Mouse (Mus musculus): ENCODE results near the gene Hlcs. TPM values are rescaled to one million over a fixed set of nuclear protein-coding genes. Genes with fewer than 3 reads are reported as not detected.

Gene Hlcs
- polyA plus RNA-seq, 1 experiment from 2014 or later = 2.8 TPM

- whole genome bisulfite sequencing = 84% methylated on average over 16 of the region's 16 CpGs
- Histone ChIP-seq H3K9ac (ENCODE audit: low read depth, low read length) (no peak overlapping the region), H3K9me3 (ENCODE audit: control insufficient read depth) (no peaks in the 10 kb centered on the region), H3K4me3 (ENCODE audit: low read depth, low read length) (no peak overlapping the region), H3K27ac (ENCODE audit: low read depth, low read length) (no peak overlapping the region), H3K4me1 (replicated peaks; ENCODE audit: control insufficient read depth, insufficient read depth, low read length) (no peaks in the 10 kb centered on the region), H3K36me3 (ENCODE audit: control insufficient read depth, insufficient read depth) (no peaks in the 10 kb centered on the region), H3K4me2 (replicated peaks; ENCODE audit: low read depth) (no peak overlapping the region), H3K27me3 (replicated peaks; ENCODE audit: control insufficient read depth, insufficient read depth, low read length) (no peaks in the 10 kb centered on the region)
- TF ChIP-seq CTCF (IDR thresholded peaks at IDR 0.05; ENCODE audit: low read depth) = no peak
- ATAC-seq = no peak
Observed at GRCm38 (mm10) chr16:94168655-94169545, 144.5 kb downstream of the Hlcs start.

GRCm38 (mm10) chr16:94164978-94165377 lies 148.4 kb downstream of the Hlcs start:
- Histone ChIP-seq H3K9me3 (ENCODE audit: control insufficient read depth) (no peaks in the 10 kb centered on the region), H3K27ac (ENCODE audit: low read depth, low read length) (no peak overlapping the region), H3K27me3 (replicated peaks; ENCODE audit: control insufficient read depth, insufficient read depth, low read length) (no peaks in the 10 kb centered on the region), H3K4me1 (replicated peaks; ENCODE audit: control insufficient read depth, insufficient read depth, low read length) (no peaks in the 10 kb centered on the region), H3K4me2 (replicated peaks; ENCODE audit: low read depth) (no peak overlapping the region), H3K4me3 (ENCODE audit: low read depth, low read length) (no peak overlapping the region), H3K9ac (ENCODE audit: low read depth, low read length) (no peak overlapping the region), H3K36me3 (ENCODE audit: control insufficient read depth, insufficient read depth) (no peaks in the 10 kb centered on the region)
- no peak for TF ChIP-seq CTCF (IDR thresholded peaks at IDR 0.05; ENCODE audit: low read depth)
- WGBS = 41% methylated on average over 5 of the region's 5 CpGs
- no peak for ATAC-seq

- Histone ChIP-seq H3K9me3 (ENCODE audit: control insufficient read depth) (no peaks in the 10 kb centered on the region), H3K27ac (ENCODE audit: low read depth, low read length) (no peak overlapping the region), H3K9ac (ENCODE audit: low read depth, low read length) (no peak overlapping the region), H3K4me2 (replicated peaks; ENCODE audit: low read depth) (no peak overlapping the region), H3K4me3 (ENCODE audit: low read depth, low read length) (no peak overlapping the region), H3K36me3 (ENCODE audit: control insufficient read depth, insufficient read depth) (no peaks in the 10 kb centered on the region), H3K27me3 (replicated peaks; ENCODE audit: control insufficient read depth, insufficient read depth, low read length) (no peaks in the 10 kb centered on the region), H3K4me1 (replicated peaks; ENCODE audit: control insufficient read depth, insufficient read depth, low read length) (no peaks in the 10 kb centered on the region)
- no peak for TF ChIP-seq CTCF (IDR thresholded peaks at IDR 0.05; ENCODE audit: low read depth)
- WGBS = 36% methylated on average over 7 of the region's 7 CpGs
- ATAC-seq = no peak
Observed at GRCm38 (mm10) chr16:94164236-94164635, 149.1 kb downstream of the Hlcs start.

GRCm38 (mm10) chr16:94163051-94163450 lies 150.3 kb downstream of the Hlcs start:
- Histone ChIP-seq H3K4me2 (replicated peaks; ENCODE audit: low read depth) (no peak overlapping the region), H3K27me3 (replicated peaks; ENCODE audit: control insufficient read depth, insufficient read depth, low read length) (no peaks in the 10 kb centered on the region), H3K36me3 (ENCODE audit: control insufficient read depth, insufficient read depth) (no peaks in the 10 kb centered on the region), H3K9ac (ENCODE audit: low read depth, low read length) (no peak overlapping the region), H3K9me3 (ENCODE audit: control insufficient read depth) (no peaks in the 10 kb centered on the region), H3K4me3 (ENCODE audit: low read depth, low read length) (no peak overlapping the region), H3K4me1 (replicated peaks; ENCODE audit: control insufficient read depth, insufficient read depth, low read length) (no peaks in the 10 kb centered on the region), H3K27ac (ENCODE audit: low read depth, low read length) (no peak overlapping the region)
- WGBS = 85% methylated on average over 11 of the region's 11 CpGs
- TF ChIP-seq CTCF (IDR thresholded peaks at IDR 0.05; ENCODE audit: low read depth) = no peak
- no peak for ATAC-seq

GRCm38 (mm10) chr16:94162000-94162399 lies 151.4 kb downstream of the Hlcs start:
- H3K4me1 ChIP-seq (replicated peaks; ENCODE audit: control insufficient read depth, insufficient read depth, low read length) = no peaks in the 10 kb centered on the region
- no peak for ATAC-seq

GRCm38 (mm10) chr16:94157819-94158218 lies 155.6 kb downstream of the Hlcs start:
- no peak overlapping the region for H3K9ac ChIP-seq (ENCODE audit: low read depth, low read length)
- no peak overlapping the region for H3K4me2 ChIP-seq (replicated peaks; ENCODE audit: low read depth)
- no peak overlapping the region for H3K27ac ChIP-seq (ENCODE audit: low read depth, low read length)
- ATAC-seq = no peak
- H3K36me3 ChIP-seq (ENCODE audit: control insufficient read depth, insufficient read depth) = no peaks in the 10 kb centered on the region
- no peaks in the 10 kb centered on the region for H3K27me3 ChIP-seq (replicated peaks; ENCODE audit: control insufficient read depth, insufficient read depth, low read length)
- no peak for TF ChIP-seq CTCF (IDR thresholded peaks at IDR 0.05; ENCODE audit: low read depth)
- H3K4me3 ChIP-seq (ENCODE audit: low read depth, low read length) = no peak overlapping the region
- no peaks in the 10 kb centered on the region for H3K9me3 ChIP-seq (ENCODE audit: control insufficient read depth)
- 67% methylated on average over 8 of the region's 8 CpGs for WGBS
- H3K4me1 ChIP-seq (replicated peaks; ENCODE audit: control insufficient read depth, insufficient read depth, low read length) = no peaks in the 10 kb centered on the region

More at GRCm38 (mm10) chr16:94162000-94162399, 151.4 kb downstream of the Hlcs start:
- Histone ChIP-seq H3K4me3 (ENCODE audit: low read depth, low read length) (no peak overlapping the region), H3K27ac (ENCODE audit: low read depth, low read length) (no peak overlapping the region), H3K4me2 (replicated peaks; ENCODE audit: low read depth) (no peak overlapping the region), H3K9ac (ENCODE audit: low read depth, low read length) (no peak overlapping the region), H3K27me3 (replicated peaks; ENCODE audit: control insufficient read depth, insufficient read depth, low read length) (no peaks in the 10 kb centered on the region), H3K36me3 (ENCODE audit: control insufficient read depth, insufficient read depth) (no peaks in the 10 kb centered on the region), H3K9me3 (ENCODE audit: control insufficient read depth) (no peaks in the 10 kb centered on the region)
- TF ChIP-seq CTCF (IDR thresholded peaks at IDR 0.05; ENCODE audit: low read depth) = no peak
- WGBS = 56% methylated on average over 6 of the region's 6 CpGs

Measured in intestine, postnatal 0 days (tissue).